Mouse (Mus musculus) liver, embryonic 12.5 days (tissue): ENCODE results near the gene Slc2a3. TPM values are rescaled to one million over a fixed set of nuclear protein-coding genes. Genes with fewer than 3 reads are reported as not detected.
A peak's percentile ranks its signal among the peaks of the same experiment; 100 is the strongest.

ENCODE experiments used
- ATAC-seq: fragments of 200-750 bp; cut with Nextera tagmentation; 2 replicates; pipeline ENCODE4 v1.8.0; 2017; ENCODE audit warnings: moderate number of reproducible peaks, mild to moderate bottlenecking, moderate library complexity
- H3K27ac ChIP-seq: fragments of 300-500 bp; sonication (generic); 2 replicates; pipeline ENCODE4 v1.5.1; 2016; ENCODE audit warnings: mild to moderate bottlenecking
- H3K27me3 ChIP-seq: fragments of 300-500 bp; sonication (generic); replicated peaks from 2 replicates; pipeline ENCODE4 v1.6.1; 2016; ENCODE audit warnings: mild to moderate bottlenecking, moderate library complexity
- H3K36me3 ChIP-seq: fragments of 300-500 bp; sonication (generic); 2 replicates; pipeline ENCODE4 v1.6.1; 2016; ENCODE audit warnings: mild to moderate bottlenecking, moderate library complexity
- H3K4me1 ChIP-seq: fragments of 300-500 bp; sonication (generic); 2 replicates; pipeline ENCODE4 v1.6.1; 2016
- H3K4me2 ChIP-seq: fragments of 300-500 bp; sonication (generic); 2 replicates; pipeline ENCODE4 v1.6.1; 2016; ENCODE audit warnings: mild to moderate bottlenecking, moderate library complexity
- H3K4me3 ChIP-seq: fragments of 300-500 bp; sonication (generic); 2 replicates; pipeline ENCODE4 v1.5.1; 2016; ENCODE audit warnings: mild to moderate bottlenecking, moderate library complexity
- H3K9ac ChIP-seq: fragments of 300-500 bp; sonication (generic); 2 replicates; pipeline ENCODE4 v1.6.1; 2016; ENCODE audit warnings: mild to moderate bottlenecking, moderate library complexity
- H3K9me3 ChIP-seq: fragments of 300-500 bp; sonication (generic); replicated peaks from 2 replicates; pipeline ENCODE4 v1.6.1; 2016; ENCODE audit warnings: mild to moderate bottlenecking, moderate library complexity
- WGBS: fragments of 180-500 bp; shearing (Covaris S2); methylation state at CpG from one replicate; pipeline ENCODE4 v1.1.7; 2016; ENCODE audit not compliant: insufficient replicate concordance; 5-methylcytosine and 5-hydroxymethylcytosine counted together
- polyA plus RNA-seq: library from polyadenylated mRNA; unstranded; fragments of >200 nt; fragmentation: Nextera tagmentation; extraction: Ambion mirVana; gene quantifications from 2 replicates; pipeline ENCODE4 v1.2.1, GENCODE M21; 2016

Gene Slc2a3
- polyA plus RNA-seq, 1 experiment from 2014 or later, result 38.7 TPM

GRCm38 (mm10) chr6:122820799-122821650, 19.6 kb upstream of the Slc2a3 start:
- 37% methylated on average over 15 of the region's 15 CpGs for WGBS
- peak overlapping the region; percentile 82 for H3K4me3 ChIP-seq
- peaks cover 16% of the 10 kb centered on the region; the same call in 1 of the 2 replicates for H3K27me3 ChIP-seq
- H3K4me2 ChIP-seq, result peak overlapping the region; percentile 99
- H3K9me3 ChIP-seq, result no peaks in the 10 kb centered on the region
- H3K36me3 ChIP-seq, result no peaks in the 10 kb centered on the region
- H3K27ac ChIP-seq, result no peak overlapping the region
- peaks cover 66% of the 10 kb centered on the region for H3K4me1 ChIP-seq
- no peak for ATAC-seq
- H3K9ac ChIP-seq, result peak overlapping the region; percentile 92

GRCm38 (mm10) chr6:122820071-122820798, 18.8 kb upstream of the Slc2a3 start:
- peak overlapping the region; percentile 78 for H3K27ac ChIP-seq
- H3K9me3 ChIP-seq, result no peaks in the 10 kb centered on the region
- peak; percentile 70 for ATAC-seq
- peaks cover 58% of the 10 kb centered on the region for H3K4me1 ChIP-seq
- peak overlapping the region; percentile 82 for H3K4me3 ChIP-seq
- no peaks in the 10 kb centered on the region for H3K36me3 ChIP-seq
- WGBS, result 2% methylated on average over 38 of the region's 38 CpGs
- H3K27me3 ChIP-seq, result peaks cover 16% of the 10 kb centered on the region; the same call in 1 of the 2 replicates
- H3K9ac ChIP-seq, result peak overlapping the region; percentile 92
- H3K4me2 ChIP-seq, result peak overlapping the region; percentile 99

- Histone ChIP-seq H3K4me2 (peak within 1 kb of the TSS; percentile 99), H3K4me3 (peak within 1 kb of the TSS; percentile 82), H3K9ac (peak within 1 kb of the TSS; percentile 92), H3K27ac (peak within 1 kb of the TSS; percentile 78), H3K36me3 (no peaks in the 10 kb centered on the region), H3K4me1 (peaks cover 50% of the 10 kb centered on the region), H3K9me3 (no peaks in the 10 kb centered on the region), H3K27me3 (peaks cover 16% of the 10 kb centered on the region; the same call in 1 of the 2 replicates)
- WGBS, result 4% methylated on average over 46 of the region's 61 CpGs
- peak; percentile 93 for ATAC-seq
Measured at GRCm38 (mm10) chr6:122819306-122820070, 18.0 kb upstream of the Slc2a3 start, which contains the start of gene Foxj2. TSS of gene Foxj2 (plus strand) at chr6:122819914.

- Histone ChIP-seq H3K4me1 (peaks cover 38% of the 10 kb centered on the region), H3K9ac (no peak overlapping the region), H3K9me3 (no peaks in the 10 kb centered on the region), H3K4me2 (no peak overlapping the region), H3K27ac (peak overlapping the region; percentile 61; the same call in 1 of the 2 replicates), H3K4me3 (no peak overlapping the region), H3K27me3 (no peaks in the 10 kb centered on the region), H3K36me3 (no peaks in the 10 kb centered on the region)
- 75% methylated on average over 4 of the region's 4 CpGs for WGBS
- no peak for ATAC-seq
Measured at GRCm38 (mm10) chr6:122813640-122814039, 12.2 kb upstream of the Slc2a3 start.

GRCm38 (mm10) chr6:122812716-122813115, 11.3 kb upstream of the Slc2a3 start:
- no peak for ATAC-seq
- Histone ChIP-seq H3K4me2 (no peak overlapping the region; the same call in 1 of the 2 replicates), H3K9me3 (no peaks in the 10 kb centered on the region), H3K9ac (no peak overlapping the region), H3K4me1 (peaks cover 31% of the 10 kb centered on the region), H3K4me3 (no peak overlapping the region), H3K27ac (peak overlapping the region; percentile 45; the same call in 1 of the 2 replicates), H3K36me3 (no peaks in the 10 kb centered on the region), H3K27me3 (no peaks in the 10 kb centered on the region)
- 81% methylated on average over 4 of the region's 4 CpGs for WGBS

GRCm38 (mm10) chr6:122811771-122812600, 10.5 kb upstream of the Slc2a3 start:
- H3K4me3 ChIP-seq, result peak overlapping the region; percentile 69
- WGBS, result 28% methylated on average over 16 of the region's 16 CpGs
- H3K9ac ChIP-seq, result peak overlapping the region; percentile 84

GRCm38 (mm10) chr6:122811280-122811652, 9.8 kb upstream of the Slc2a3 start:
- Histone ChIP-seq H3K27ac (peak overlapping the region; percentile 100), H3K27me3 (no peaks in the 10 kb centered on the region; the same call in 1 of the 2 replicates), H3K4me2 (peak overlapping the region; percentile 72), H3K9me3 (no peaks in the 10 kb centered on the region), H3K36me3 (no peaks in the 10 kb centered on the region), H3K9ac (peak overlapping the region; percentile 84), H3K4me3 (peak overlapping the region; percentile 69), H3K4me1 (peaks cover 31% of the 10 kb centered on the region)
- ATAC-seq, result peak; percentile 91
- under 1% methylated on average over 38 of the region's 38 CpGs for WGBS

More at GRCm38 (mm10) chr6:122811771-122812600, 10.5 kb upstream of the Slc2a3 start:
- Histone ChIP-seq H3K27me3 (no peaks in the 10 kb centered on the region), H3K4me2 (peak overlapping the region; percentile 72), H3K4me1 (peaks cover 31% of the 10 kb centered on the region), H3K36me3 (no peaks in the 10 kb centered on the region), H3K27ac (peak overlapping the region; percentile 100), H3K9me3 (no peaks in the 10 kb centered on the region)
- peak; percentile 40 for ATAC-seq

GRCm38 (mm10) chr6:122810615-122811279, 9.3 kb upstream of the Slc2a3 start:
- ATAC-seq, result peak; percentile 97
- H3K4me1 ChIP-seq, result peaks cover 31% of the 10 kb centered on the region
- peak overlapping the region; percentile 69 for H3K4me3 ChIP-seq
- peak overlapping the region; percentile 84 for H3K9ac ChIP-seq
- no peaks in the 10 kb centered on the region for H3K36me3 ChIP-seq
- no peaks in the 10 kb centered on the region; the same call in 1 of the 2 replicates for H3K27me3 ChIP-seq
- under 1% methylated on average over 30 of the region's 30 CpGs for WGBS
- H3K9me3 ChIP-seq, result no peaks in the 10 kb centered on the region
- peak overlapping the region; percentile 100 for H3K27ac ChIP-seq
- peak overlapping the region; percentile 72 for H3K4me2 ChIP-seq

- ATAC-seq, result no peak
- peak overlapping the region; percentile 69 for H3K4me3 ChIP-seq
- H3K4me2 ChIP-seq, result peak overlapping the region; percentile 72
- H3K4me1 ChIP-seq, result peaks cover 31% of the 10 kb centered on the region
- H3K9ac ChIP-seq, result peak overlapping the region; percentile 84
- H3K36me3 ChIP-seq, result no peaks in the 10 kb centered on the region
- no peaks in the 10 kb centered on the region for H3K9me3 ChIP-seq
- peak overlapping the region; percentile 100 for H3K27ac ChIP-seq
- H3K27me3 ChIP-seq, result no peaks in the 10 kb centered on the region; the same call in 1 of the 2 replicates
- WGBS, result 2% methylated on average over 11 of the region's 11 CpGs
Measured at GRCm38 (mm10) chr6:122810022-122810614, 8.7 kb upstream of the Slc2a3 start.

- Histone ChIP-seq H3K27me3 (no peaks in the 10 kb centered on the region; the same call in 1 of the 2 replicates), H3K4me3 (no peak overlapping the region), H3K9me3 (no peaks in the 10 kb centered on the region), H3K36me3 (no peaks in the 10 kb centered on the region), H3K4me2 (no peak overlapping the region), H3K4me1 (peaks cover 35% of the 10 kb centered on the region), H3K27ac (peak overlapping the region; percentile 52; the same call in 1 of the 2 replicates), H3K9ac (no peak overlapping the region)
- 10% methylated on average over 5 of the region's 5 CpGs for WGBS
- peak; percentile 37 for ATAC-seq
Measured at GRCm38 (mm10) chr6:122804418-122804817, 3.0 kb upstream of the Slc2a3 start.
